Mouse (Mus musculus) embryo, embryonic 10 days (tissue): ENCODE measurements around the gene Fam161b.
"Not testable (repeated sequence)": the region's sequence is repeated elsewhere in the genome, so short reads cannot be mapped to it uniquely, and the experiment has no call there.

Experiments
- DNase-seq: peaks from one replicate; pipeline ENCODE4 v3.0.0-alpha.2; 2015; ENCODE audit warnings: low spot score

Fam161b gene

GRCm38 (mm10) chr12:84382369-84382768 is 20.7 kb upstream of the Fam161b start:
- no peak for DNase-seq

- no peak for DNase-seq
Measured at GRCm38 (mm10) chr12:84373831-84374481, 12.3 kb upstream of the Fam161b start.

DNA sequence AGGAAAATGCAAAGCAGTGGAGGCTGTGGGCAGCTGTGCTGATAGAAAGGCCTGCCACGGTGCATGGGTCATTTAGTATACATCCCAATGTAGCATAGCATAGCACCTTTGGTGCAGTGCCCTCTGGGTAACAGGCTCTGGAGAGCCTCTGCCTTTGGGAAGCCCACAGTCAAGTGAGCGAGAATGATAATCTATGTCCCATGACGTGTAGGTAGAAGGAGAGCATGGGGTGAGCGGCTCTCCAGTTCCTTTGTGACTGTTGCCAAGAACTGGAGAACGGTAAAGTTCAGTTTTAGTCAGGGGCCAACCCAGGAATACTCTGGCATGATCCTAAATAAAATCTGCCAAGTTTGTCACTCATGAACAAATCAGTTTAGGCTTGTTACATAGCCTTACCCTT is 10.0 kb upstream of the Fam161b start:
- no peak for DNase-seq

DNA sequence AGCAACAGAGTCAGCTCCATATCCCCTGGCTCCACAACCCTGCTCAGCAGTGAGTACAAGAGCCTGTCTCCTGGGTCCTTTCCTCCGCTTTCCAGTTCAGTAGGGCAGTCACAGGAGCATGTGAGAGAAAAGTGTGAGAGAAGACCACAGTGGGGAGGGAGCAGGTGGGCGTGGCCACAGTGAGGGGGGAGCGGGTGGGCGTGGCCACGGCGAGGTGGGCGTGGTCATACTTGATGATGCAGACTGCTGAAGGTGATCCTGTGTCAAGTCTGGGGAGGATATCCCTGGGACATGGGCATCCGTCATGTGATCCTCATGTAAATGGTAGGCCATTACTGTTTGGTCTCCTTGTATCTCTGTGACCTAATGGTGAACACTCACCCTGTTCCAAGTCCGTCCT is 5.3 kb upstream of the Fam161b start:
- no peak for DNase-seq

GRCm38 (mm10) chr12:84365137-84365536 is 3.5 kb upstream of the Fam161b start:
- DNase-seq, result no peak

GRCm38 (mm10) chr12:84364291-84364690 is 2.7 kb upstream of the Fam161b start:
- no peak for DNase-seq

GRCm38 (mm10) chr12:84362872-84363271 is 1.2 kb upstream of the Fam161b start:
- DNase-seq, result no peak

GRCm38 (mm10) chr12:84358699-84359098 is 2.9 kb downstream of the Fam161b start:
- not testable (repeated sequence) for DNase-seq

GRCm38 (mm10) chr12:84347192-84347591 is 14.4 kb downstream of the Fam161b start:
- DNase-seq, result peak; percentile 73

DNA sequence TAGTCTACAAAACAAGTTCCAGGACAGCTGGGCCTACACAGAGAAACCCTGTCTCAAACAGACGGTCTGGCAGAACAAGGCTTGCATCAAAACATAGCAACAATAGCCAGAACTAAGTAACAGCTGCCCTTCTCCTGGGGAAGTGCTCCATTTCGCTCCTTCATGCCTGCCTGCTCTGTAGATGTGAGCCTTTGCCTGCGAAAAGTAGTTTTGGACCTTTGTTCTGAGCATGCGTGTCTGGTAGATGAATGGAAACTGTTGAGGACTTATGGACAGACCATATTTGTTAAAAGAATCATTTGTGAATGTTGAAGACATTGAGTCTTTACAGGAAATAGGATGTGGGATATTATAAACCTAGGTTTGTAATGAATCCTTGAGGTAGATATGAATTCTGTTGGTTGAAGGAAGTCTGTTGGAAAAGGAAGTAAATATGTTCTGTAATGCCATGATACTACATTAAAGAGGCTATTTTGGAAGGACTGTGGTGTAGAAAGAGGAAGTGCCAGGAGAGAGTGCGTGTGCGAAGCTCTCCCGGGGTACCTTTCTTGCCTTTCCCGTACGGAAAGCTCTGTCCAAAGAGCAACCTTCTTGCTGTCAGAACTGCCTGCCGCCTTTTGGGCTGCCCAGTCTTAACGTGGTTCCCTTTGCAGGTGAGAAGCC is 24.5 kb downstream of the Fam161b start:
- DNase-seq, result no peak

GRCm38 (mm10) chr12:84327111-84327512 is 34.5 kb downstream of the Fam161b start:
- no peak for DNase-seq

DNA sequence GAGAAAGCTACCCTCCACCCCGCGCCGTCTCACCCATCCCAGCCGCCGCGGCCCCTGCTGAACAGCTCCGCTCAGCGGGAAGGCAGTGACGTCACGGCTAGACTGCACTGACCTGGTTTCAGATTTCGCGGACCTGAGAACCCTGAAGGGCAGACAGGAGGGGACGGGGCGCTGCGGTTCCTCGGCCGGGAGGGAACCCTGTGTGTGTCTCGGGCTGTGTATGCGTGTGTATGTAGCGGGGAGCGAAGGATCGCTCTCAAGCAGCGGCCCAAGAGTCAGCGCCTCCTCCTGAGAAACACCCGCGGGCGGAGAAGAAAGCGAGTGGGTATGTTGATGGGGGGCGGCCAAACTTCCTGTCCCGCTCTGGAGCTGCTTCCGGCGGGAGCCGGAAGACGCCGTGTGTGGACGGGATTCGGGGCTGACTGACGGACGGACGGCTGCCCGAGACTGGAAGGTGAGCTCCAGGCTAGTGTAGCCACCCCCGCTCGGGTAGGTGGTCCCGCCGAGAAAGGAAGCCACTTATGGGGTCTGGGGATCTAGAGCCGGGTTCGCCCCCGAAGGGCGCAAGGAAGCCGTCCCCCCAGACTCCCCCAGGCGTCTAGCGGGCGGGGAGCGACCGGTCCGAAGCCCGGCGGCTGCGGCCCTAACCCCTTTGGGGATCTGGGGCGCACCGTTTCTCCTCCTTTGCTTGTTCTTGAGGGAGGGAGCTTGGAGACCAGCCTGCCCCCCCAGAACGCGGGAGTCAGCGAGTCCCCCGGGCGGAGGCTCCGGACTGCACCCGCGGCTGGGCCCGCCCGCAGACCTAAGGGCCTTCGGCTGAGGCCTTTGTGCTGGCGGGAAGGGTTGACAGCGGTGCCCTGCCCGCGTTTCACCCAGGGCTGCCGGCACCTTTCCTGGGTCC is 44.7 kb downstream of the Fam161b start, which contains the start of gene Zfp410:
Zfp410 (plus strand) TSS at position 132 of the 901 bp plus-strand sequence.
- DNase-seq, result peak; percentile 97

DNA sequence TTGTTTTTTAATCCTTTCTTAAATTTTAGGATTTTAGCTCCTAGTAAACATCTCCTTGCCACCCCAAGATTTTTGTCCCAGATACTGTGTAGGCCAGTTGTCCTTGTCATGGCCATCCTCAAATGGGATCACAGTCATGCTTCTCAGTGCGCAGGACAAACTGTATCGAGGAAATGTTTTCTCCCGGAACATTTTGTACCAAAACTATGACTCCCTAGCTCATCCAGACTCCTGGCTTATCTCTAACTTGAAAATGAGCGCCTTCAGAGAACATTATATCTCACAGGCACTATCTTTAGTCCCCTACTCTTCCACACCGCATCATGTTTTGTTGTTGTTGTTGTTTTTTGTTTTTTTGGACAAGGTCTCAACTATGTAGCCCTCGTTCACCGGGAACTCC is 45.6 kb downstream of the Fam161b start:
- no peak for DNase-seq

DNA sequence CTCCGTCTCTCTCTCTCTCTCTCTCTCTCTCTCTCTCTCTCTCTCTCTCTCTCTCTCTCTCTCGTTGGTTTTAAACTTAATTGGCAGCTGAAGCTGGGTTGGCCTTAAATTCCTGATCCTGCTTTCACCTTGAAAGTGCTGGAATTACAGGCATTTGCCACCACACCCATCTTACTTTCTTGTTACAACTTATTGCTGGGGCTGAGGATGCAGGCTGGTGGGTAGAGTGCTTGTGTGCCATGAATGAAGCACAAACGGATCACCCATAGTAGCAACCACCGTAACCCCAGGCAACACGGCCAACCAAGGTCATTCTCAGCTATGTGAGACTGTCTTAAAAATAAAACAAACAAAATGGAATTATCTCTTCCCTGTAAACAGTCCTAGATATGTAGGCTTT is 50.3 kb downstream of the Fam161b start:
- no peak for DNase-seq

DNA sequence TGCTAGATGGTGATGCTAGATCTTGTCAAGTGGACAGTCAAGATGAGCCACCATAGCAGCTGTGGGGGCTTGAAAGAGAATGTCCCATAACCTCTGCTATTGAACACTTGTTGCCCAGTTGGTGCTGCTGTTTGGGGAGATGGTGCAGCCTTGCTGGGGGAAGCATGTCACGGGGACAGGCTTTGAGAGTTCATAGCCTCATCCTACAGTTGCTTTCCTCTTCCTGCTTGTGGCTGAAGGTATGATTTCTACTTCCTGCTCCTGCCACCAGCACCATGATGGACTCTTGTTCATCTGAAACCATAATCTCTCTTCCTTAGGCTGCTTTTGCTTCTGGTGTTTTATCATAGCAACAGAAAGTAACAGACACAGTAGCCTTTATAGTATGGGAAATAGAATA is 57.1 kb downstream of the Fam161b start:
- DNase-seq, result no peak

GRCm38 (mm10) chr12:84304101-84304500 is 57.5 kb downstream of the Fam161b start:
- no peak for DNase-seq

DNA sequence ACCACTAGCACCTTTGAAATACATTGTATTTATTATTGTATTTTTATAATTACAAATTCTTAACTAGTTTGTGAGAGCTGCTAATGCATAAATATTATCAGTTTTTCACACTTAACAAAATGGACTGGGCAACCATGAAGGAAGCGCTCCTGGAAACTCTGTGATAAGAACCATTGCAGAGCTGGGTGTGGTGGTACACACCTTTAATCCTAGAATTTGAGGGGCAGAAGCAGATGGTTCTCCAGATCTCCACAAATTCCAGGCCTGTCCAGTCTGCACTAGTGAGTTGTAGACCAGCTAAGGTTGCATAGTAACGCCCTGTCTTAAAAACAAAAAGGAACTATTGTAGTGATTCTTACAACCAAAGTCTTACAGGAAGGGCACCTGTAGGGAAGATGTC is 62.4 kb downstream of the Fam161b start:
- DNase-seq, result no peak

DNA sequence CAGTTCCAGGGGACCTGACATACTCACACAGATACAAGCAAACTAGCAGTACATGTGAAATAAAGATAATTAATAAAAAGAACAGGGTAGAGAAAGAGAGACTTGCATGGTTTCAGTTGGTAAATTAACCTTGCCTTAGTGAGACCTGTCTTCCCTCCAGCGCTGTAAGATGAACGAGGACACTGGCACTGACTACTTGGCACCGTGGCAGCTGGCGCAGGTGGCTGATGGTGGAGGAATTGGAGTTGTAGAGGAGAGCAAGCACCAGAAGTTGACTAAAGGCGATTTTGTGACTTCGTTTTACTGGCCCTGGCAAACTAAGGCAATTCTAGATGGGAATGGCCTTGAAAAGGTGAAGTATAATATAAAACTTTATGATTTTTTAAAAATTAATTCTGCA is 63.8 kb downstream of the Fam161b start:
- no peak for DNase-seq
